Comparison of ENCODE assay signal across 8 mouse cellular contexts in the genomic region with DNA sequence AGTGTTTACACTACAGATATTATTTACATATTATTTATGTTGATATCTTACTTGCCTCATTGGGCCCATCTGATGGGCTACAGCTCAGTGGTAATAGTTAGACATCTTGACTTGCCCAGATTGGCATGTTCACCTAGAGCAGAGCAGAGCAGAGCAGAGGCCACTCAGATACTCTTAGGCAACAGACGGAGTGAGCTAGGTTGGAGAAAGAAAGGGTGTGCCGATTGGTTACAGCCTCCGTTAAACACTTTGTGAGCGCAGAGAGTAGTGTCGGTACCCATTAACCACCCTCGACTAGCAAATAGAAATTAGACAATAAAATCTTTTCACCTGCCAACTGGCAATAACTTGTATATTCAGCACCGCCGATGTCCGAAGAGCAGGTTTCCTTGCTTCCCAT. TPM values are rescaled to one million over a fixed set of nuclear protein-coding genes. Genes with fewer than 3 reads are reported as not detected.
A peak's percentile ranks its signal among the peaks of the same experiment; 100 is the strongest.
DNase-seq lines count a peak whose midpoint lies in the region; ATAC-seq and TF ChIP-seq lines count a peak whose summit lies in the region.

No protein-coding gene starts in this region.

- intact Hi-C loops in left cerebral cortex, postnatal 14 days (cut with DNase I), result loop anchor here (5.0 kb wide), 1 partner anchor 34 kb away; no protein-coding TSS in a partner anchor

- no peak for ATAC-seq in hindbrain, embryonic 14.5 days (ENCODE audit: low FRiP score)
- no peak for ATAC-seq in liver, embryonic 11.5 days (replicated peaks; ENCODE audit: low FRiP score)
- no peak for ATAC-seq in stomach, postnatal 0 days (ENCODE audit: low FRiP score, low TSS enrichment)

- H3K4me2 ChIP-seq in hindbrain, embryonic 14.5 days (replicated peaks), result peak overlapping the region; percentile 98
- H3K4me2 ChIP-seq in liver, embryonic 11.5 days, result peak overlapping the region; percentile 85; the same call in 1 of the 2 replicates
- H3K4me2 ChIP-seq in stomach, postnatal 0 days (replicated peaks; ENCODE audit: low read depth), result peak overlapping the region; percentile 90

- 32% methylated on average over 9 of the region's 9 CpGs for WGBS in hindbrain, embryonic 14.5 days
- 41% methylated on average over 9 of the region's 9 CpGs for WGBS in liver, embryonic 11.5 days
- 39% methylated on average over 9 of the region's 9 CpGs for WGBS in stomach, postnatal 0 days

- TF ChIP-seq EP300 in stomach, postnatal 0 days (optimal IDR thresholded peaks at IDR 0.05), result no peak

- no peak for TF ChIP-seq CTCF in stomach, postnatal 0 days (IDR thresholded peaks at IDR 0.05; ENCODE audit: low read depth)

- peak overlapping the region; percentile 74; the same call in 1 of the 2 replicates for H3K9ac ChIP-seq in hindbrain, embryonic 14.5 days
- H3K9ac ChIP-seq in liver, embryonic 11.5 days (ENCODE audit: low read depth, low read length), result no peak overlapping the region
- H3K9ac ChIP-seq in stomach, postnatal 0 days (ENCODE audit: low read length), result peak overlapping the region; percentile 70; the same call in 1 of the 2 replicates

- no peaks in the 10 kb centered on the region for H3K36me3 ChIP-seq in hindbrain, embryonic 14.5 days (replicated peaks; ENCODE audit: control insufficient read depth, insufficient read depth)
- no peaks in the 10 kb centered on the region for H3K36me3 ChIP-seq in liver, embryonic 11.5 days (ENCODE audit: control insufficient read depth, insufficient read depth, low read length)
- H3K36me3 ChIP-seq in stomach, postnatal 0 days (ENCODE audit: control insufficient read depth, insufficient read depth, low read length), result no peaks in the 10 kb centered on the region

- no peak overlapping the region for H3K27ac ChIP-seq in hindbrain, embryonic 14.5 days
- no peak overlapping the region for H3K27ac ChIP-seq in liver, embryonic 11.5 days (ENCODE audit: low read depth, low read length)
- no peak overlapping the region for H3K27ac ChIP-seq in stomach, postnatal 0 days (replicated peaks)

- H3K27me3 ChIP-seq in hindbrain, embryonic 14.5 days (ENCODE audit: control insufficient read depth, insufficient read depth, low read length), result peaks cover 22% of the 10 kb centered on the region
- peaks cover 26% of the 10 kb centered on the region for H3K27me3 ChIP-seq in liver, embryonic 11.5 days (replicated peaks; ENCODE audit: control insufficient read depth, insufficient read depth, low read length)
- no peaks in the 10 kb centered on the region for H3K27me3 ChIP-seq in stomach, postnatal 0 days (ENCODE audit: control insufficient read depth, insufficient read depth, low read length)

- H3K4me1 ChIP-seq in hindbrain, embryonic 14.5 days (replicated peaks; ENCODE audit: control insufficient read depth, insufficient read depth, low read length), result peaks cover 7% of the 10 kb centered on the region
- no peaks in the 10 kb centered on the region for H3K4me1 ChIP-seq in liver, embryonic 11.5 days (replicated peaks; ENCODE audit: control insufficient read depth, insufficient read depth, low read length)
- H3K4me1 ChIP-seq in stomach, postnatal 0 days (replicated peaks; ENCODE audit: control insufficient read depth, insufficient read depth), result peaks cover 4% of the 10 kb centered on the region; the same call in 1 of the 2 replicates

- peak; percentile 17 for DNase-seq in retina, embryonic 14.5 days (ENCODE audit: low spot score)
- DNase-seq in retina, postnatal 1 day, result no peak
- DNase-seq in hindbrain, embryonic 14.5 days (ENCODE audit: low spot score), result no peak
- DNase-seq in liver, embryonic 11.5 days (ENCODE audit: low spot score), result no peak
- DNase-seq in stomach, postnatal 0 days (ENCODE audit: low spot score), result no peak
- DNase-seq in cerebellum, postnatal 14 days, result no peak
- DNase-seq in adrenal gland, adult 18-20 months (ENCODE audit: low spot score in 2 of 2), result no peak
- no peak for DNase-seq in left cerebral cortex, postnatal 14 days (ENCODE audit: low spot score in 2 of 2)

- no peaks in the 10 kb centered on the region for H3K9me3 ChIP-seq in hindbrain, embryonic 14.5 days (ENCODE audit: control insufficient read depth, low read length)
- H3K9me3 ChIP-seq in liver, embryonic 11.5 days (ENCODE audit: control insufficient read depth, low read length), result no peaks in the 10 kb centered on the region
- H3K9me3 ChIP-seq in stomach, postnatal 0 days (ENCODE audit: control insufficient read depth, low read length), result no peaks in the 10 kb centered on the region

- peak overlapping the region; percentile 67 for H3K4me3 ChIP-seq in hindbrain, embryonic 14.5 days (replicated peaks; ENCODE audit: low read length)
- H3K4me3 ChIP-seq in liver, embryonic 11.5 days (ENCODE audit: low read depth, low read length), result no peak overlapping the region; the same call in 1 of the 2 replicates
- peak overlapping the region; percentile 65 for H3K4me3 ChIP-seq in stomach, postnatal 0 days (ENCODE audit: low read depth, low read length)

RNA-seq across cellular contexts. Expression of a gene that starts 1.2 kb away (rescaled TPM):
- 1.8 and 2.6 TPM in 2 replicates for polyA plus RNA-seq in hindbrain, embryonic 14.5 days (2014; fragmentation: Nextera tagmentation; extraction: Ambion mirVana)
- 0.64 and 1.0 TPM in 2 replicates for polyA plus RNA-seq in liver, embryonic 11.5 days (2014; fragmentation: Nextera tagmentation; extraction: Ambion mirVana)
- polyA plus RNA-seq in stomach, postnatal 0 days (2015; fragmentation: Nextera tagmentation; extraction: Ambion mirVana), result 2.5 and 2.9 TPM in 2 replicates
- 1 to 10 TPM; 2.5 to 3.9 TPM for total RNA-seq in adrenal gland, adult 18-20 months (2021)
- total RNA-seq in left cerebral cortex, postnatal 14 days (2021), result 1 to 10 TPM; 3.4 to 5.7 TPM

RNA-seq across cellular contexts. Expression of a gene that starts 41.6 kb away (rescaled TPM):
- polyA plus RNA-seq in hindbrain, embryonic 14.5 days (2014; fragmentation: Nextera tagmentation; extraction: Ambion mirVana), result 0.55 and 0.59 TPM in 2 replicates
- polyA plus RNA-seq in liver, embryonic 11.5 days (2014; fragmentation: Nextera tagmentation; extraction: Ambion mirVana), result 0.67 and 0.96 TPM in 2 replicates
- polyA plus RNA-seq in stomach, postnatal 0 days (2015; fragmentation: Nextera tagmentation; extraction: Ambion mirVana), result 1.5 and 1.6 TPM in 2 replicates
- total RNA-seq in adrenal gland, adult 18-20 months (2021), result under 1 TPM in 1 of 2 experiments, not detected in 1; 0.96 TPM
- not detected for total RNA-seq in left cerebral cortex, postnatal 14 days (2021)
